Mouse (Mus musculus) bone marrow, adult 2 months (tissue): ENCODE measurements around the gene Ankrd13d.

Experiments used
- CTCF ChIP-seq: fragments of 200-500 bp; IDR thresholded peaks from 2 replicates; pipeline ENCODE4 v1.5.1; 2011; ENCODE audit warnings: low read length, control low read depth; ENCODE audit not compliant: control insufficient read depth, insufficient read depth
- POLR2A ChIP-seq: fragments of 200-500 bp; IDR thresholded peaks from 2 replicates; pipeline ENCODE4 v1.6.1; 2011; ENCODE audit warnings: low read depth, mild to moderate bottlenecking, control low read depth, low read length, borderline replicate concordance; ENCODE audit not compliant: control insufficient read depth

DNA sequence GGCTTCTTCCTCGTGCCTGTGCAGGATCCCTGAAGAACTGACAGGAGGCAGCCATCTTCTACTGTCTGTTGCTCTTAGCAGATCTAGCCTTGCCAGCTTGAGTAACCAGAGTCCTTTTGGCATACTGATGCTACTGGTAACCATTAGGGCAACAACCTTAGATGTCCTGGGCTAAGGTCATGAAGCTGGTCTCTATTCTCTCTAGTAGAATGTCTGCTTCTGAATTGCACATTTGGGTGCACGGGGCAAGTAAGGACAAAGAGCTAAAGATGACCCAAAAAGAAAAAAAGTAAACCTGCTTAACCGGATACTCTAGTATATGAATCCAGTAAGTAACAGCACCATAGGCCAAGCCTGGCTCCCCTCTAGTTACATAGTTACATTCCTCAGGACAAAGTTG, 43.2 kb upstream of the Ankrd13d start:
- TF ChIP-seq POLR2A (no peak), CTCF (no peak)
